16 mouse cellular contexts compared by ENCODE assay signal in the genomic region with DNA sequence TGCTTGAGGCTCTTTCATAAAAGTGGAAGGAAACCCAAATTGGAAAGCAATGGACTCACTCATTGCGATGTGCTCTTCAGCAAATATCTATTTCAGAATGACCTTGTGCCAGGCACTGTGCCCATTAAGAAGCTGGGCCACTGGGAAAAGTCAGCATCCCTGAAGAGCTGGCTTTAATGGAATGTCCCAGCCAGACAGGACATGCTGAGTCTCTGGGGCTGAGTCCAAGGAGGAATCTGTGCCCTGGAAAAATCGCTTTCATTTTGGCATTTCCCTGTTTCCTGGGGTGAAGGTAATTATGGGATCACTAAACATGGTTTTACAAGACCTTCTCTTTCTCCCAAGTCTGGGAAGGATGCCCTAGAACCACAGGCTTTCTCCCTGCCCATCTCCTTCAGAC.
DNase-seq lines count a peak whose midpoint lies in the region; ATAC-seq lines count a peak whose summit lies in the region.
"Had no signal": no experiment of that assay in that cellular context is flagged by ENCODE, and none has a peak within 500 bp of the region (broad histone marks: within the 10 kb centered on the region; RNA-seq: fewer than 3 reads in every experiment).

No protein-coding gene starts in this region.

- WGBS in hindbrain, embryonic 14.5 days, result 68% methylated on average over 2 of the region's 2 CpGs
- 77% methylated on average over 2 of the region's 2 CpGs for WGBS in hindbrain, embryonic 12.5 days

- H3K4me2 ChIP-seq in hindbrain, embryonic 14.5 days (replicated peaks), result no peak overlapping the region
- no peak overlapping the region for H3K4me2 ChIP-seq in hindbrain, embryonic 12.5 days (replicated peaks)
- H3K4me2 ChIP-seq: heart, embryonic 12.5 days; liver, embryonic 15.5 days; midbrain, embryonic 11.5 days had no signal

- no peaks in the 10 kb centered on the region for H3K9me3 ChIP-seq in hindbrain, embryonic 14.5 days (ENCODE audit: control insufficient read depth, low read length)
- H3K9me3 ChIP-seq in hindbrain, embryonic 12.5 days (replicated peaks), result no peaks in the 10 kb centered on the region
- H3K9me3 ChIP-seq: heart, embryonic 12.5 days; liver, embryonic 15.5 days had no signal

- H3K27ac ChIP-seq in hindbrain, embryonic 14.5 days, result no peak overlapping the region
- H3K27ac ChIP-seq in hindbrain, embryonic 12.5 days, result no peak overlapping the region
- H3K27ac ChIP-seq: liver, embryonic 15.5 days had no signal

- no peak for ATAC-seq in hindbrain, embryonic 14.5 days (ENCODE audit: low FRiP score)
- no peak for ATAC-seq in hindbrain, embryonic 12.5 days (ENCODE audit: low FRiP score)
- ATAC-seq: forebrain, embryonic 16.5 days; intestine, postnatal 0 days had no signal

- H3K27me3 ChIP-seq in hindbrain, embryonic 14.5 days (ENCODE audit: control insufficient read depth, insufficient read depth, low read length), result no peaks in the 10 kb centered on the region
- H3K27me3 ChIP-seq in hindbrain, embryonic 12.5 days, result no peaks in the 10 kb centered on the region
- H3K27me3 ChIP-seq: heart, embryonic 12.5 days; liver, embryonic 15.5 days had no signal

- peak; percentile 32 for DNase-seq in hindbrain, embryonic 14.5 days (ENCODE audit: low spot score)
- DNase-seq in adipocyte (ENCODE audit: low spot score), result peak; percentile 36
- DNase-seq in cerebellum, adult 8-10 months, result peak; percentile 43
- peak; percentile 9 for DNase-seq in gastrocnemius, postnatal 10 days
- DNase-seq in c-Kit-positive CD71-positive TER-119-positive erythroid progenitor cells, embryonic 14.5 days (ENCODE audit: low spot score), result no peak
- no peak for DNase-seq in urinary bladder, postnatal 36 days (ENCODE audit: low spot score in 2 of 2)
- DNase-seq: B cell, adult 2 months; heart, postnatal 4 days; kidney, postnatal 25 days had no signal

- H3K9ac ChIP-seq in hindbrain, embryonic 14.5 days, result no peak overlapping the region
- H3K9ac ChIP-seq in hindbrain, embryonic 12.5 days, result no peak overlapping the region
- H3K9ac ChIP-seq: heart, embryonic 12.5 days; liver, embryonic 15.5 days had no signal

- no peaks in the 10 kb centered on the region for H3K4me1 ChIP-seq in hindbrain, embryonic 14.5 days (replicated peaks; ENCODE audit: control insufficient read depth, insufficient read depth, low read length)
- H3K4me1 ChIP-seq in hindbrain, embryonic 12.5 days, result no peaks in the 10 kb centered on the region
- H3K4me1 ChIP-seq: heart, embryonic 12.5 days; liver, embryonic 15.5 days had no signal

- H3K36me3 ChIP-seq in hindbrain, embryonic 14.5 days (replicated peaks; ENCODE audit: control insufficient read depth, insufficient read depth), result no peaks in the 10 kb centered on the region
- no peaks in the 10 kb centered on the region for H3K36me3 ChIP-seq in hindbrain, embryonic 12.5 days
- H3K36me3 ChIP-seq: heart, embryonic 12.5 days; liver, embryonic 15.5 days had no signal

- no peak overlapping the region for H3K4me3 ChIP-seq in hindbrain, embryonic 14.5 days (replicated peaks; ENCODE audit: low read length)
- no peak overlapping the region for H3K4me3 ChIP-seq in hindbrain, embryonic 12.5 days
- H3K4me3 ChIP-seq: heart, embryonic 12.5 days; liver, embryonic 15.5 days; myocyte had no signal

Comparison
In these comparisons a context has a peak if more than half of its experiments do, and no peak if none do; other contexts are left out.
1. DNase-seq: peak in hindbrain, embryonic 14.5 days (single experiment), adipocyte (single experiment), cerebellum, adult 8-10 months (single experiment) and gastrocnemius, postnatal 10 days (single experiment); none in c-Kit-positive CD71-positive TER-119-positive erythroid progenitor cells, embryonic 14.5 days (single experiment) and urinary bladder, postnatal 36 days (0 of 2).